Mouse (Mus musculus): ENCODE results near the gene Baat.

- TF ChIP-seq CTCF (IDR thresholded peaks at IDR 0.05; ENCODE audit: low read depth) = no peak
- no peak for TF ChIP-seq EP300 (IDR thresholded peaks at IDR 0.05; ENCODE audit: low read depth)
Measured at GRCm38 (mm10) chr4:49480896-49481295, 25.5 kb downstream of the Baat start.
